Mouse (Mus musculus) C3H10T1/2 (cell line): ENCODE results near the gene Cct5. TPM values are rescaled to one million over a fixed set of nuclear protein-coding genes. Genes with fewer than 3 reads are reported as not detected.

ENCODE experiments used
- polyA plus RNA-seq, 2 experiments: library from polyadenylated mRNA; unstranded; fragments of >200 nt; fragmentation: generic; extraction: Trizol; gene quantifications; one replicate each; pipeline ENCODE4 v1.2.1; 2012; ENCODE audit warnings: missing spikeins in 2 of 2

Cct5 gene
- polyA plus RNA-seq: 100 to 1,000 TPM; 292 to 428 TPM

GRCm38 (mm10) chr15:31601646-31602374 lies at the start of gene Cct5, which contains the start of gene Fam173b:
TSS of gene Cct5 (minus strand) at chr15:31601804.
TSS of gene Fam173b (plus strand) at chr15:31601852.

GRCm38 (mm10) chr15:31565184-31565583 lies 36.4 kb downstream of the Cct5 start, which contains the start of gene Cmbl:
TSS of gene Cmbl (plus strand) at chr15:31565389.

Other genes with a start within 250 kb of the Cct5 start
- 1 to 10 TPM in 1 of 2 experiments, under 1 TPM in 1; 0.51 to 1.2 TPM for gene Ankrd33b, start 234.1 kb downstream of the Cct5 start, polyA plus RNA-seq
- 10 to 100 TPM in 1 of 2 experiments, 1 to 10 TPM in 1; 6.8 to 15.9 TPM for gene Ropn1l, start 148.1 kb downstream of the Cct5 start, polyA plus RNA-seq
- gene March6, start 70.8 kb downstream of the Cct5 start, polyA plus RNA-seq: 10 to 100 TPM in 1 of 2 experiments, 1 to 10 TPM in 1; 4.1 to 18.2 TPM
- 1 to 10 TPM in 1 of 2 experiments, under 1 TPM in 1; 0.02 to 3.8 TPM for gene Cmbl, start 36.4 kb downstream of the Cct5 start, polyA plus RNA-seq
- gene Fam173b, start within 50 bp of the Cct5 start, polyA plus RNA-seq: 10 to 100 TPM; 24.2 to 32.4 TPM